Comparison of ENCODE assay signal across 8 mouse cellular contexts in genomic region chr2:165876201-165876918, GRCm38 (mm10). TPM values are rescaled to one million over a fixed set of nuclear protein-coding genes. Genes with fewer than 3 reads are reported as not detected.
A peak's percentile ranks its signal among the peaks of the same experiment; 100 is the strongest.
DNase-seq lines count a peak whose midpoint lies in the region; ATAC-seq and TF ChIP-seq lines count a peak whose summit lies in the region.

No protein-coding gene starts in this region.

- WGBS in forebrain, embryonic 12.5 days, result 38% methylated on average over 8 of the region's 8 CpGs
- WGBS in liver, embryonic 12.5 days (ENCODE audit: insufficient replicate concordance), result 67% methylated on average over 8 of the region's 8 CpGs

- H3K27ac ChIP-seq in ES-Bruce4 (ENCODE audit: insufficient read depth, low read length), result peak overlapping the region; percentile 87
- peak overlapping the region; percentile 94 for H3K27ac ChIP-seq in forebrain, embryonic 12.5 days
- peak overlapping the region; percentile 57; the same call in 1 of the 2 replicates for H3K27ac ChIP-seq in liver, embryonic 12.5 days

- TF ChIP-seq POLR2A in ES-Bruce4 (IDR thresholded peaks at IDR 0.05; ENCODE audit: insufficient read depth, low read length), result no peak

- H3K36me3 ChIP-seq in ES-Bruce4 (ENCODE audit: control insufficient read depth, insufficient read depth, low read length, poor library complexity, severe bottlenecking), result peaks cover under 1% of the 10 kb centered on the region; the same call in 1 of the 2 replicates
- peaks cover 33% of the 10 kb centered on the region for H3K36me3 ChIP-seq in forebrain, embryonic 12.5 days (replicated peaks)
- H3K36me3 ChIP-seq in liver, embryonic 12.5 days, result peaks cover 98% of the 10 kb centered on the region

- peak; percentile 45 for DNase-seq in embryo, embryonic 10 days (ENCODE audit: low spot score)
- DNase-seq in embryo, embryonic 9.5 days (ENCODE audit: extremely low spot score), result no peak
- DNase-seq in adrenal gland, postnatal 25 days, result no peak
- no peak for DNase-seq in retina, embryonic 14.5 days (ENCODE audit: low spot score)

- peaks cover 19% of the 10 kb centered on the region for H3K4me1 ChIP-seq in ES-Bruce4 (ENCODE audit: control insufficient read depth, insufficient read depth, low read length)
- peaks cover 83% of the 10 kb centered on the region for H3K4me1 ChIP-seq in forebrain, embryonic 12.5 days
- H3K4me1 ChIP-seq in liver, embryonic 12.5 days, result peaks cover 87% of the 10 kb centered on the region

- H3K9ac ChIP-seq in ES-Bruce4 (ENCODE audit: low read depth, poor library complexity, severe bottlenecking), result peak overlapping the region; percentile 63
- H3K9ac ChIP-seq in forebrain, embryonic 12.5 days, result no peak overlapping the region
- H3K9ac ChIP-seq in liver, embryonic 12.5 days, result peak overlapping the region; percentile 19

- H3K27me3 ChIP-seq in ES-Bruce4 (ENCODE audit: control insufficient read depth, insufficient read depth, low read length, poor library complexity, severe bottlenecking), result no peaks in the 10 kb centered on the region
- H3K27me3 ChIP-seq in forebrain, embryonic 12.5 days, result no peaks in the 10 kb centered on the region
- no peaks in the 10 kb centered on the region for H3K27me3 ChIP-seq in liver, embryonic 12.5 days (replicated peaks)

- H3K4me3 ChIP-seq in ES-Bruce4 (ENCODE audit: low read depth, low read length), result no peak overlapping the region
- no peak overlapping the region for H3K4me3 ChIP-seq in forebrain, embryonic 12.5 days (replicated peaks)
- H3K4me3 ChIP-seq in liver, embryonic 12.5 days, result no peak overlapping the region

- no peak for ATAC-seq in forebrain, embryonic 12.5 days (ENCODE audit: low FRiP score)
- ATAC-seq in liver, embryonic 12.5 days, result no peak
- no peak for ATAC-seq in inflammation-experienced regulatory T-cells, adult 6 months

- no peak for TF ChIP-seq EP300 in ES-Bruce4 (IDR thresholded peaks at IDR 0.05; ENCODE audit: insufficient read depth, low read depth, low read length)

- H3K4me2 ChIP-seq in forebrain, embryonic 12.5 days, result peak overlapping the region; percentile 42
- no peak overlapping the region for H3K4me2 ChIP-seq in liver, embryonic 12.5 days

- no peaks in the 10 kb centered on the region for H3K9me3 ChIP-seq in ES-Bruce4 (replicated peaks; ENCODE audit: control insufficient read depth, insufficient read depth, low read length, poor library complexity, severe bottlenecking)
- no peaks in the 10 kb centered on the region for H3K9me3 ChIP-seq in forebrain, embryonic 12.5 days
- H3K9me3 ChIP-seq in liver, embryonic 12.5 days (replicated peaks), result no peaks in the 10 kb centered on the region

- TF ChIP-seq CTCF in ES-Bruce4 (IDR thresholded peaks at IDR 0.05; ENCODE audit: low read depth, low read length), result no peak

RNA-seq across cellular contexts. Expression of gene Zmynd8, which starts 22.5 kb away (rescaled TPM):
- polyA plus RNA-seq in ES-Bruce4 (2011; ENCODE audit: insufficient read depth, insufficient read length, low read depth, missing spikeins), result 231 and 237 TPM in 2 replicates
- 67.6 and 71.5 TPM in 2 replicates for polyA plus RNA-seq in forebrain, embryonic 12.5 days (2016; fragmentation: Nextera tagmentation; extraction: Ambion mirVana)
- polyA plus RNA-seq in liver, embryonic 12.5 days (2016; fragmentation: Nextera tagmentation; extraction: Ambion mirVana), result 35.7 and 38.5 TPM in 2 replicates
- 10 to 100 TPM; 43.3 to 65.6 (median 61.9) TPM for polyA plus RNA-seq in inflammation-experienced regulatory T-cells, adult 6 months (2017; shearing (Covaris generic))
- 57.4 and 73.1 TPM in 2 replicates for total RNA-seq in adrenal gland, postnatal 25 days (2021)
